Mouse (Mus musculus): ENCODE measurements at regions not wholly inside any gene's neighbourhood (a gene's known extent, or its start where the extent isn't known, plus 50 kb on each side); places are given as distances from the start of the nearest gene placed in this dataset.
A peak's percentile ranks its signal among the peaks of the same experiment; 100 is the strongest.

DNA sequence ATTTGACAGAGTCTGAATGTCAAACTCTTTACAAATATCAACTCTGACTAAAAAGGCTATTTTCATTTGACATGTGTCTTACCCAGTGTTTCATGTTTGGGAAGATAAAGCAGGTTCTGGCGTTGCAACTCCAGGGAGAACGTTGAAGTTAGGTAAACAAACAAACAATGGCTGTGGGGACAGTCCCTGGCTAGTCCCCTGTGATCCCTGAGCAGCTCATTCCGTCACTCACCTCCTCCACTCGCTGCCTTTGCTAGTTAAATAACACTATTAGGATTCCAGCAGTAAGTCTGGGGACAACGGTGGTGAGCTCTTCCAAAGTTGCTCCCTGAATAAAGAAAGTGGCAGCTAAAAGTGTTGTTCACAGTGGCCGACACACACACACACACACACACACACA is 227.8 kb upstream of the Prox1 start:
- no peak for DNase-seq

DNA sequence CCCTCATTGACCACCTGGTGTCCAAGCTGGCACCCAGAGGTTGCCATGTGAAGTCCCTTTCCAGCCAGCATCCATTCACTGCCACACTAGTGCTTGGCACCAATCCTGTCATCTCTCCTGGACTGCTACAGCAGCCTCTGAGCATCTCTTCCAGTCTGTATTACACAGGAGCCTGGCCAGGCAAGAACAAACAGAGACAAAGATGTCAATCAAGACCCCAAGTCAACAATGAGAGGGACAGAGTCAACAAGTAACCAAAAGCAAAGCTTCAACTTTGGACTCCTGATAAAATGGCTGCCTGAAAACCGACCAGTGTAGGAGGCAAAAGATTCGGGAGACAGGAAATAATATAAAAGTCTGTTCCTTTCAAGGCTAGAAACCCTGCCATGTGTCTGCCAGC is 227.3 kb upstream of the Prox1 start:
- no peak for DNase-seq

DNA sequence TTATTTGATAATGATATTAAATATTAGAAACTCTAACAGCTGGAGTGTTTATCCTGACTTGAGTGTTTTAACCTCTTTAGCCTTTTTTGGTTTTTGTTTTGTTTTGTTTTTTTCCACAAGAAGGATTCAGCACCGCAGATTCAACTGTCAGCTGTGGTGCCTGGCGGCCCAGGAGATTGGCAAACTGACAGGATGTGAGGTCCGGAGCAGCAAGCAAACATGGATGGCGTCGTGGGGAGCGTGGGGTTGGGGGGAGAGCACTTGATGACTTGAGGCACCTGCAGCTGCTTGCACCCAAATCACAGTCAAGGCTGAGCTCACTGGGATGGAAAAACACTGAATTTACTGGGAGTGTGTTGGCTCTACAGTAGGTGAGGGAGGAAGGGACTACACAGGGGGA is 222.5 kb upstream of the Prox1 start:
- DNase-seq = peak; percentile 16 to 49

DNA sequence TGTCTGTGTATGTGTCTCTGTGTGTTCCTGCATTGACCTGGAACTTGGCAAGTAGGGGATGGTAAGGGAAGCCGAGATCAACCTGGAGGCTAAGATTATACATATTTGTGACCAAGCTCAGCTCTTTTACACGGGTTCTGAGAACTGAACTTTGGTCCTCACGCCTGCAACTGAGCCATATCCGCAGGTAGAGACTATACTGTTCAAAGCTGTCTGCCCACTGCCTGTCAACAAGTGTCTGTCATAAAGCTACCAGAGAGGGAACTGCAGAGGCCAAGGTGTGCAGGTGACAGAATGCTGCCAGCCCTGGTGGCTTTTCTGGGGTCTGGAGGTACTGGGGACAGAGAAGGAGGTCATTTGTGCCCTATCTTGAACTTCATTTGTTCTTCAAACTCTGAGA is 218.3 kb upstream of the Prox1 start:
- no peak for DNase-seq

DNA sequence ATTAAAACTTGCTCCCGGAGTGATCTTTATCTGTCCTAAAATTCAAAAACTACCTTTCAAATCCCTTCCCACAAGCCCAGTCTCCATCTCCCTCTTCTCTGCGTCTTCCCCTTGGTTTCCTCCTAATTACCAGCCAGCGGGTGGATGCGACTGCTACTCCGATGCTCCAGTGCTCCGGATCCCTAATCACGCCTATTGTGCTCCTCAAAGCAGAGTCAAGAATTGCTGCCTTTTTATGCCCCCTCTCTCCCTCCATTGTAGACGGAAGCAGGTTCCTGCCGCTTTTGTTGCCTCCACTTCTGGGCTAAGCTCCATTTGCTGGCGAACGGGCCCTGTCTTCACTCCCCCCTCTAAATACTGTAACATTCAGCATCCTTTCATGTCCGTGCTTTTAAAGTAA is 214.0 kb upstream of the Prox1 start:
- no peak for DNase-seq

DNA sequence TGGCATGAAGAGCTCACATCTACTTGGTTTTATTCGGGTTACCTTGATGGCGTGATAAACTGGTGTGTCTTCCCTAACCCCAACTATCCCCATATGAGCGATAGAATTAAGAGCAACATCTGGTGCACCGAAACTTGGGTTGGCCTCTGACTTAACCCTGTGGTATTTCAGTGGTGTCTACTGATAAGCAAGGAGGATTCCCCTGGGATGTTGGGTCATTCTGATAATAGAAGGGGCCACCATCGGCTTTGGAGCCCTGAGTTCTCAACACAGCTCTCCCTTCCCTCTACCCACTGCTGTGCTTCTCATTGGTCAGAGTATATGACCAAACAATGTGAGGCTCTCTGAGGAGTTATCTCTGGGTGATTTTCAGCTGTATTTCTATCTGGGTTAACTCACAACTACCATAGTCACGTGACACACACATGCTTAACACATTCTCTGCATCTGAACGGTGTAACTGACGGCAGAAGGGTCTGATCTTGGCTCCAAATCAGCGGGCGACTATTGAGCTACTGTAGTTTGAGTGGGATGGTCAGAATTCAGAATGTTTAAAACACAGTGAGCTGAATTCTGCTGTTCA is 212.8 kb upstream of the Prox1 start:
- DNase-seq = no peak

DNA sequence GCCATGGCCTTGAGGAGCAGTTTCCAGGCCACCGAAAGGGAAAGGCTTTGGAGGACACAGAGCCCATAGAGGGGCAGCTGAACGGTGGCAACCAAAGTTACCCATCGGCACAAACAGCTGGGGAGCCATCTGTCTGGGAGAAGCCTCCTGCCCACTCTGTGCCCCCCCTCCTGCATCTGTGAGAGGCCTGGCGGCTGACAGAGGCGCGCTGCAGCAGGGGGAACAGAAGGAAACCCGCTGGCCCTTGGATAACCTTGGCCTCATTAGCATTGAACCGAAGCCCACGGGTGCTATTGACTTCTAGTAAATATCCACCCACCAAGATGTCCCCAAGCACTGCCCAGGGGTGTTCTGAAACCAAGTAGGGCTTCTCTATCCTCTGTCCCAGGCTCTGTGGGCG is 209.6 kb upstream of the Prox1 start:
- peak in 1 of 2 experiments; percentile 17 for DNase-seq

DNA sequence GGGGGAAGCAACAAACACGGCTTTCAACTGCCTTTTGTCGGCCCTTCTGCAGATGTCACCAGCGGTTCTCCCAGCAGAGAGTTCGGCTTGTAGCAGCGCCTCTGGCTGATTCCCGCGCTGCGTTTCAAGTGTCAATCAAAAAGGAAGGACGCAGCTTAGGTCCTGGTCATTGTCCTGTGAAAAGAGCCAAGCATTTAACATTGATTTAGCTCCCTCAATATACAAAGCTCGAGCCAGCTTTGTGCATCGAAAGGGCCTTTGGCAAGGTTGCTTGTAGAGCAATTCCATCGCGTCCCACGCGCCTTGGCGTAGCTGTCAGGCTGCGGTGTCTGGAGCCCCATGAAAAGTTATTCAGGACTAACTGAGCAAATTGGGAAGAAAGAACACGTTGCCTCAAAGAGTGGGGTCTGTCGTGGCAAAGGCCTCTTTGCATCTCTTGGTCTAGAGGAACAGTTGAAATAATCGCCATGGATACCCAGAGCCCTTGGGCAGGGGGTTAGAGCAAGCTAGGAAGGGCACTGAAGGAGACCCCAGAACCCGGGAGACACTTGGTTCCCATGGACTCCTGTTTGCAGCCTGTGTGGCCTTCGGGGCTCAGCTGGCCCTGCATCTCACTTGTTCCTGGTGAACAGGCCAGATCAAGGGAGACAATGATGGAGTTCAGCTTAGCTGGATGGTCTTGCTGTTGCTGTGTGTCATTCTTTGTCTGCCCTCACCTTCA is 204.8 kb upstream of the Prox1 start:
- DNase-seq = no peak

DNA sequence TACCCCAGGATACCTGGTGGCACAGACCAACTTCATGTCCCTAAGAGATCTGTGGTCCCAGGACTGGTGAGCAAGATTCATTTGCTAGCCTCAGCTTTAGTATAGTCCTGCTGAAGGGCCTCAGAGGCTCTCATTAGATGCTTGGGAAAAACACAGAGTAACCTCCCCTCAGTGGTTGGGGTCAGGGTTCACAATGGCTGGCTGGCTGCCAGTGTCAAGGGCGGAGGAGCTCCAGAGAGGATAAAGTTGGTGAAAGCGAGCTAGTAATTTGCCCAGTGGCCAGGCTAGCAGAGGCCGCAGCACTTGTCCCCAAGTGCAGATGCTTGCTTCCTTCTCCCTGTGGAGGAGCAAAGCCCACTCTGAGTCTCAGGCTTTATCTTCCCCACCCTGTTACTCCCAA is 203.8 kb upstream of the Prox1 start:
- peak; percentile 76 to 78 for DNase-seq

DNA sequence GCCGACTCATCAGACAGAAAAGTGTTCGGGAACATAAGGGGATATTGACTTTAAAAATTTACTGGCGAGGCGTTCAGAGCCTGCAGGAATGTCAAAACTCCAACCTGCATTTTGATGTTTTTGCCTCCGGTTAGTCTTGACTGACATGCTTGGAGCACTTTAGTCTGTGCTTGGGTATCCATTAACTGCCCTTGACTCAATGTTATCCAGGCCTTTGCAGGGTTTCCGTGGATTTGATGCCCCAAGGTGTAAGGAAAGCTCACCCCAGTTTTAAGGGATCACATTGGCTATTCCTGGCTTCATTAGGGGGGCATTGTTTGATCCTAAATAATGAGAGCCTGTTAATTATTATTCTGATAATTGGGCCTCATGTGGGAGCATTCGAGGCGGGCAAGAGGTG is 196.1 kb upstream of the Prox1 start:
- DNase-seq = peak in 1 of 2 experiments; percentile 33

DNA sequence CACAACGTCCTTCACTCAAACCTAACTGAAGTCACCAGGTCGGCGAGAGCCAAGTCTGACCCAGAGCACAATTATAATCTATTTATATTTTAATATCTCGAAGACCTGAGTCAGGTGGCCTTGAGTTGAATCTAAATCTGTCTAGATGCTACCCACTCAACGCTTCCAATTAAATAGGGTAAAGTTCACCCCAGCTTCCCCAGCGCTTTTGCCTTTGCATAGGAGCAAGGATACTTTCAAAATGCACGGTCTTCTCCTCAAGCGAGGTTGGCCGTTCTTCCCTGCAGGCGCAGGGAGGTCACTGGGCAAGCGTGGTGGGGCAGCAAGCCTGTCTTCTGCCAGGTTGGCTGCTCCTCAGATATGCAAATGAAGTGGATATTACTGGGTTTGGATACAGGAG is 194.6 kb upstream of the Prox1 start:
- no peak for DNase-seq

DNA sequence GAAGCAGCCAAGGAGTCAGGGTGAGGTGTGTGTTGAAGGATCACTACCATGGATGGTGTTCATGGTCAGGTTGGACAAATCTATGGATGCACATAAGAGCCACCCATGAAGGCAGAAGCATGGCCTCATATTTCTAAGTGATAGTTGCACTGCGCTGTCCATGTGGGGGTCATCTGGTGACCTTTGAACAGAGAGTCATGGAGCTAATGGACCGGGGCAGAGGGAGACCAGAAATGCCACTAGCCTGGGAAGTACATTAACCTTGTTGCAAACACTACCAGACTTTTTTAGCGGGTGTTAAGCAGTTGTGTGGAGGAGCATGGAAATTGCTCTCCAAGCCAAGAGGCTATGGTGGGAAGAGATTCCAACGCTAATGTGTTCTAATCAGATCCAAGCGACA is 190.1 kb upstream of the Prox1 start:
- peak in 1 of 2 experiments; percentile 8 for DNase-seq

DNA sequence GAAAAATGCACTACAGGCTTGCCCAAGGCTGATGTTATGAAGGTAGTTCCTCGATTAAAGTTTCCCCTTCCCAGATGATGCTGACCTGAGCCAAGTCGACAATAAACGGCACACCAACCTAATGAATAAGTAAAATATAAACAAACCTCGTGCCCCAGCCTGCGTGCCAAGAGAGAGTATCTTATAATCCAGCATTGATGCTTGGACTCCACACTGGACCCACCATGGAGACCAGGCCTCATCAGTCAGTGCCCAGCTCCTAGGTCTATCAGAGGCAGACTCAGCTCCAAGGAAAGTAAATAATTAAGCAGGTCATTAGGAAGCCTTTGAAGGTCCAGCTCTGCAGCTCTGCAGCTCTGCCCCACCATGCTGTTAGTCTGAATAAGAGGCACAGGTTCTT is 187.3 kb upstream of the Prox1 start:
- peak in 1 of 2 experiments; percentile 32 for DNase-seq

DNA sequence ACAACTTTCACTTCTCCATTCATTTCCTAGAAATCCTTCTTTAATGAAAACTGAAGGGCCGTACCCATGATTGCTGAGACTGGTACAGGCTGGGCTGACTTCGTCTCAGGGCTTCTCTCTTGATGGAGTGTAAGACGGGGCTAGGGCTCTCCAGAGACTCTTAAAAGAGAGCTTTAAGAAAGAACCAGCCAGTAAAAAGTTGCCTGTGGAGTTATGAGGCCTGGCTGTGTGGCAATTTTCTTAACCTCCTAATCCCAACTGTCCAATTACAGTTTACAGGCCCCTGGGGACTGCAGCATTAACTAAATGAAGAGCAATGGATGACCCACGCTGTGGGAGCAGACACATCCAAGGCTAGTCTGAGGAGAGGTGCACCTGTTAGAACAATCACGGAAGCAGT is 177.1 kb upstream of the Prox1 start:
- no peak for DNase-seq

DNA sequence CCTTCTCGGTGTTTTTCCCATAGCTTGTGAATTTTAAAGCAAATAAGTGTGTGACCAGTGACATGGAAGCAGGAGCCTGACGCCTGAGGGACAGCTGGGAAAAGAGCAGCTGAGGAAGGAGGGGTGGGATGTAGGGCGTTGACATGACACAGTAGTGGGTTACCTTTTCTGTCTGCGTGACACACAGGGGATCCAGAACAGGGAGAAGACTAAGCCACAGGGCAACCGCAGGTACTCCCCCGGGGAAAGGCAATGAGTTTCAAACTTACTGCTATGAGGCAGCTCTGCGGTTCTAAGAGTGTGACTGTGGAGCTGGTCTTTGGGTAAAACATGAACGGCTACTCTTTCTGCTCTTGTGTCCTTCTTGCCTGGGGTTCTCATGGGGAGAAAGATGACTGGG is 170.2 kb upstream of the Prox1 start:
- no peak for DNase-seq

DNA sequence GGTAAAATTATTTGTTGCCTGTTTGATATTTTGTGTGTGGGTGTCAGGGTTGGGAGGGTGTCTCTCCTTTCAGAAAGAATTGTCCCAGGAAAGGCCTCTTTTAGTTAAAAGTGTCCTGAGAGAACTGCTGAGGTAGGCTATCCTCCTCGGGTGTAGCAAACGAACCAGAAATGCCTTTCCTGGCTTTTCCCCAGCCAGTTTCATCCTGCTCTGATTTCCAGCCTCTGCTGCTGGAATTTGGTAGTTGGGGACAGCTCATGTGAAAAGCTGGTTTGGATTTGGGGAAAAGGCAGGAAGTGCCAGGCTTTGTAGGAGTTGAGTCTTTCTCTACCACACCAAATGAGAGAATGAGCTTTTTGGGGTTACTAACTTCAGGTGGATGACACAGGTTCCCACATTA is 164.0 kb upstream of the Prox1 start:
- DNase-seq = no peak

DNA sequence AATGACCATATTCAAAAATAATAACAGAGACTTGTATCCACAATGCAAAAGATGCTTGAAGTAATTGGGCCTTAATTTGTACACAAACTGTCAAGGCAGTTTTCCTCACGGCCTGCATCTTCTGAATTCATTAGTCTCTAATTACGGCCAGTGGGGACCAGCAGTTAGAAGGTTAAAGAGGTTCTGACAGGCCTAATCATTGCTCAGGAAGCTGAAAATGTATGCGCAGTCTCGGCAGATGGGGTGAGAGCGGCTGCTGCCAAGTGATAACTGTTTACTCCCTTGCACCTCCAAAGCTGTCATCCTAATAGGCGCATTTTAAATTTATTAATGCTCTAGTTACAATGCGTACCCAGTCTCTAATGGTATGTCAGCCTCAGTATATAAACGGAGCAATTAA is 163.5 kb upstream of the Prox1 start:
- no peak for DNase-seq

DNA sequence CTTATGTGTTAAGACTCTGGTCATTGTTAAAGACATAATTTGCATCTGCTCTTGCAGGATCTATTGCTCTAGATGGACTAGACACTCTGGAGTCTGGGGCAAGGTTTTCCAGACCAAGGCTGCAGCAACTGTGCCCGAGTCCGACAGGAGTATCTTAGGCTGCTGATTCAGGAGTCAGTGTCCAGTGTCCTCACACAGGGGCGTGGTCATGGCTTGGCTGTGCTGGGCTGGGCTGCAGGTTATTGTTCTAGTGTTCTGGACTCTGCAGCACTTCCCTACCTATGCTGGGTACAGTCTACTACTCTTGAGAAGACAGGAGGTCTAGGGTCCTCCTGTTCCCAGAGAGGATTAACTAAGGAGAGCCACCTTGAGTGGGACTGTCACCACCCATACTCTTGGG is 161.5 kb upstream of the Prox1 start:
- no peak for DNase-seq

DNA sequence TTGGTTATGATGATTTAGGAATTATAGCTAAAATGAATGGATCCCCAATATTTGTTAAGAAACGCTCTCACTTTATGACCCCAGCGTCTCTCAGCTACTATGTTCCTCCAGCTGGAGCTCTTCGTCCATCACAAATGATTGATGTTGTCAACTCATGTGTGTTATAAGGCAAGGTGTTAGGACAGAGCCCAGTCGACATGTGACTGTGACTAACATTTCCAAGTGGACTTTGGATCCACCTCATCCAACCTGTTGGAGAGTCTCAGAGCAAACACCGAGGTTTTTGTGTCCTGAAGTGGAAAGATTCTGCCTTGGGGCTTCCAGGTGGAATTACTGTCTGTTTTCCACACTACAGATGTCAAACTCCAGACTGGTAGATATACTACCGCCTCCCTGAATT is 154.0 kb upstream of the Prox1 start:
- DNase-seq = no peak

DNA sequence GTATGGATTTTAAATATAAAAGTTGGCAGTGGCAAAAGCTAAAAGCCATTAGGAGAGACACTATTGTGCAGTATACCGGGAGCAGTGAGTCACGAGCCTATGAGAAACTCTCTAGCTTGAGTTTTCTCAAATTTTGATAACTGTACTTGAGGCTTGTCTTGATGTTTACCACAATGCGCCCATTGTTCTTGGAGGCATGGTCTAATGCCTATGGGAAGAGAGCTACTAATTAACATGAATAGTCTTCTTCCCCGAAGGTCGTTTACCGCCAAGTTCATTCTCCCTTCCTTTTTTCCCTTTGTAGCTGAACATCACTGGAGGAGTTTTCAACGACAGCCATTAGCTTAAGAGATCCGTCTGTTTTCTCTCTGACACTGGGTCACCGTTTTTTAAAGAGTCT is 153.2 kb upstream of the Prox1 start:
- no peak for DNase-seq

DNA sequence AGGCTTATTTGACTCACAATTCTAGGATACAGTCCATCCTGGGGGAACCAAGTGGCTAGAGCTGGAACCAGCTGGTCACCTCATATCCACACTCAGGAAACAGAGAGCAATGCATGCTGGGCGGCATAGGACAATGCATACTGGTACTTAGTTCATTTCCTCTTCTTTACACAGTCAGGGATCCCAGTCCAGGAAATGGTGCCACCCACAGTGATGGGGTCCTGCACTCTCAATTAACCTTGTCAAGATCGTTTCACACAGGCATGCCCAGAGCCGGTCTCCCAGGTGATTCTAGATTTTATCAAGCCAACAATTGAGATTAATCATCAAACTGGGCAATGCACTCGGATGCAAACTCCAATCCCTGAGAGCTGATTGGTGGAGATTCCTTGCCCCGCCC is 145.7 kb upstream of the Prox1 start:
- peak; percentile 14 to 29 for DNase-seq

DNA sequence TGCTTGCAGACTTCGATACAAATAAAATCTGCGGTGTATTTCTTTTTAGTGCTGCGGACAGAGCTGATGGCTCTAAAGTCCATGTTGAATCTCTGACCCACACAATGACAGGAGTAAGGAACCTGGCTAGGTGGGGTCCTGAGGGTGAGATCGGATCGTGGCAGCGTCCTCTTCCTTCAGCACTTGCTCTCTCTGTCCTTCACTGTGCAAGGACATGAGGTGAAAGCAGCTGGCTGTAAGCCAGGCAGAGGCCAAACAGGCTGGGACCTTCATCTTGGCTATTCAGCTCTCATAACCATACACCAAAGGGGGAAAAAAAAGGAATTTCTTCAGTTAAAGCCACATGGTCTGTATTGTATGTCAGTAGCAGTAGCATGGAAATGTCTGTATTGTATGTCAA is 139.3 kb upstream of the Prox1 start:
- DNase-seq = no peak

DNA sequence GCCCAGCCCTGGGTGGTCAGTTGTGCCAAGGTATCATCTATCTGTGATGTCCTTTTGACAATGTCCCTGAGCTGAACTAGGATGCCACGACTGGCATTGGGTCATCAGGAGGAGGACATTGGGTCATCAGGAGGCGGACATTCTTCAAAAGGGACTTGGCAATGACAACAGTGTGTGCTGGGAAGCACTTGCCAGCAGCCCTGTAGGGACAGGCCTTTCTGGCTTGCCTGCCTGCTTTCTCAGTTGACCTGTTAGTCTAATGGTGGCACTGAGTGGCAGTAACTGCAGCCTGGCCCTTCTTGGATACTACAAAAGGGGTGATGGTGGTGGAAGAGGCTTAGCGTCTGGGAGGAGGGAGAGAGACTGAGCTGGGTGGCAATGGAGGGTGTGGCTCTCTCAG is 137.2 kb upstream of the Prox1 start:
- DNase-seq = no peak

DNA sequence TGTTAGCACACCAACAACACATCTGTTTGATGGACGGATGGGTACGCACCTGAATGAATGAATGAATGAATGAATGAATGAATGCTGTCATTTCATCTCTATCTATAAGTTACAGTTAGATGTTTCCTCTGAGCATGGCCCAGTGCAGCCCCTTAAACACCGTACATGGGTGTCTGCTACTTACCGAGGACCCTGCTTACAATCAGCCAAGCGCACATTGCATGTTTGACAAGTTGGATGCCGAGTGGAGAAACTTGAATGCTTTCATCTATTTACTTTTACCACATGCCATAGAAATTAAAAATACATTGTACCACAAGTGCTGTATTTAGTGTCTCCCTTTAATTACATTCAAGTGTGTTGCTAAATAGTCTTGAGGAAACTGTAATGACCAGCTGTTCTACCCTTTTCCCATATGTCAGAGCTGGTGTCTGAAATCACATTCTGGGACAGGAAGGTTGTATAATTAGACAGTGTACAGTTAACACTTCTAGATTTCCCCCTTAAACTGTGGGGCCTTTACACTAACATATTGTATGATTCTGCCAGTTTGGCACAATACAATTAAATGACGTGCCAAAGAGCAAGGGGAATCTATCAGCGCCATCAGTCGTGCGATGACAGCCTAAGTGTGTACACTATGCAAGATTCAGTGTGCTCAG is 127.3 kb upstream of the Prox1 start:
- DNase-seq = no peak

DNA sequence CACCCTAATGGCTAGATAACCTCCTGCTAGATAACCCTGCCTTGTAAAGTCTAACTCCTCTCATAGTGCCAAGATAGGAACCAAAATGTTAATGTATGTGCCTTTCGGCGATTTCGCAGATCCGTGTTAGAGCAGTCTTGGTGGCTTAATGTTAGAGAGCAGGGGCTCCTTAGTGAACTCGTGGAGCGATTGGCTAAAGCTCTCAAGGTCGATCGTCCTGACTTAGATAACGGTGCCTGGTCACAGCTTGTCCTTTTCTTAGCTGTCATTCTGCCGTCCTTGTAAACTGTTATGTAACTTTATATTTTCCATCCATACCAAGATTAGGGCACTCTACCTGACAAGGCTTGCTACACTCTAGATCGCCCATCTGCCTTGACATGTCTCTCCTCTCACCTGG is 119.5 kb upstream of the Prox1 start:
- no peak for DNase-seq

Data from kidney, postnatal 4 days (tissue).